In the genomic region with DNA sequence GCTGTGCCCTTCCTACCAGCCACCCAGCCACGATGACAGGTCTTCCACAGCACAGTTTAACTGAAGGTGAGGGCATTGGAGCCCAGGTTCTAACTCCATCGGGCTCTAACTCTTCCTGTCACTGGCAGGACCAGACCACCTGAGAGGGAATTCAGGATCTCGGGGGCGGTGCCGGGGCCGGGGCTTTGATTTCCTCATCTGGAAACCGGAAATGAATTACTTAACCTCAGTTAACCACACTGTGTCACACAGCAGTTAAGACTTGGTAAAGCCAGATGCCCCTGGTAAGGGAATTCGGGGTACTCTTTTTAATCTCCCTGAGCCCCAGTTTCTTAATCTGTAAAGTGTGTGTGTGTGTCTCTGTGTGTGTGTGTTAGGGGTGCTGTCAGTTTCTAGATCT, we compare ENCODE assay signal across 11 mouse cellular contexts.
DNase-seq lines count a peak whose midpoint lies in the region; ATAC-seq and TF ChIP-seq lines count a peak whose summit lies in the region.
"Had no signal": no experiment of that assay in that cellular context is flagged by ENCODE, and none has a peak within 500 bp of the region (broad histone marks: within the 10 kb centered on the region; RNA-seq: fewer than 3 reads in every experiment).

No protein-coding gene starts in this region.

- no peak overlapping the region for H3K4me3 ChIP-seq in gastrocnemius, adult 2 months
- H3K4me3 ChIP-seq in liver, postnatal 0 days (ENCODE audit: low read depth, low read length): no peak overlapping the region
- no peak overlapping the region for H3K4me3 ChIP-seq in liver, embryonic 11.5 days (ENCODE audit: low read depth, low read length)
- H3K4me3 ChIP-seq in macrophage (ENCODE audit: inconsistent target): no peak overlapping the region
- H3K4me3 ChIP-seq: heart, embryonic 10.5 days; hindbrain, embryonic 12.5 days had no signal

- TF ChIP-seq EP300 in liver, postnatal 0 days (IDR thresholded peaks at IDR 0.05; ENCODE audit: low read depth): no peak

- no peak for TF ChIP-seq CTCF in gastrocnemius, adult 2 months (IDR thresholded peaks at IDR 0.05)
- TF ChIP-seq CTCF in liver, postnatal 0 days (IDR thresholded peaks at IDR 0.05; ENCODE audit: low read depth): no peak

- DNase-seq in gastrocnemius, adult 2 months: no peak
- DNase-seq in gastrocnemius, postnatal 4 days (ENCODE audit: low spot score in 2 of 2): no peak
- DNase-seq in liver, postnatal 0 days: no peak
- no peak for DNase-seq in liver, embryonic 11.5 days (ENCODE audit: low spot score)
- peak; percentile 14 for DNase-seq in CD4-positive, CD25-positive, alpha-beta regulatory T cell, adult 2 months (ENCODE audit: low read depth, low spot score)
- no peak for DNase-seq in embryo, embryonic 11 days
- no peak for DNase-seq in right cerebral cortex, adult 18-20 months
- DNase-seq: cerebellum, postnatal 36 days had no signal

- 37% methylated on average over 8 of the region's 8 CpGs for WGBS in liver, postnatal 0 days (ENCODE audit: insufficient replicate concordance)
- 55% methylated on average over 8 of the region's 8 CpGs for WGBS in liver, embryonic 11.5 days
- 5% methylated on average over 8 of the region's 8 CpGs for WGBS in macrophage (ENCODE audit: missing documents)

- intact Hi-C loops in gastrocnemius, adult 2 months (cut with DNase I): loop anchor here (5.0 kb wide), 1 partner anchor 114 kb away; the partner anchor contains the start of gene Chst11

- no peak for ATAC-seq in liver, postnatal 0 days
- no peak for ATAC-seq in liver, embryonic 11.5 days (replicated peaks; ENCODE audit: low FRiP score)

- H3K79me2 ChIP-seq in macrophage (ENCODE audit: inconsistent target): no peaks in the 10 kb centered on the region

- no peaks in the 10 kb centered on the region for H3K9me3 ChIP-seq in liver, postnatal 0 days (ENCODE audit: low read length)
- no peaks in the 10 kb centered on the region for H3K9me3 ChIP-seq in liver, embryonic 11.5 days (ENCODE audit: control insufficient read depth, low read length)
- H3K9me3 ChIP-seq: heart, embryonic 10.5 days; hindbrain, embryonic 12.5 days had no signal

- H3K4me2 ChIP-seq in liver, postnatal 0 days (ENCODE audit: low read depth, low read length): peak overlapping the region; percentile 30; the same call in 1 of the 2 replicates
- H3K4me2 ChIP-seq in liver, embryonic 11.5 days: no peak overlapping the region
- H3K4me2 ChIP-seq: hindbrain, embryonic 12.5 days had no signal

- no peaks in the 10 kb centered on the region for H3K36me3 ChIP-seq in liver, postnatal 0 days (replicated peaks; ENCODE audit: insufficient read depth, low read length)
- H3K36me3 ChIP-seq in liver, embryonic 11.5 days (ENCODE audit: control insufficient read depth, insufficient read depth, low read length): no peaks in the 10 kb centered on the region
- H3K36me3 ChIP-seq in macrophage (ENCODE audit: inconsistent target): no peaks in the 10 kb centered on the region
- H3K36me3 ChIP-seq: heart, embryonic 10.5 days; hindbrain, embryonic 12.5 days had no signal

- peak overlapping the region; percentile 1; the same call in 1 of the 2 replicates for H3K27ac ChIP-seq in gastrocnemius, adult 2 months
- H3K27ac ChIP-seq in liver, postnatal 0 days (ENCODE audit: low read depth): no peak overlapping the region
- H3K27ac ChIP-seq in liver, embryonic 11.5 days (ENCODE audit: low read depth, low read length): no peak overlapping the region
- H3K27ac ChIP-seq in macrophage: peak overlapping the region; percentile 88
- H3K27ac ChIP-seq: heart, embryonic 10.5 days; hindbrain, embryonic 12.5 days had no signal

- H3K4me1 ChIP-seq in liver, postnatal 0 days (ENCODE audit: insufficient read depth): peaks cover 6% of the 10 kb centered on the region
- H3K4me1 ChIP-seq in liver, embryonic 11.5 days (replicated peaks; ENCODE audit: control insufficient read depth, insufficient read depth, low read length): no peaks in the 10 kb centered on the region; the same call in 1 of the 2 replicates

- no peak overlapping the region for H3K9ac ChIP-seq in liver, postnatal 0 days (replicated peaks)
- H3K9ac ChIP-seq in liver, embryonic 11.5 days (ENCODE audit: low read depth, low read length): no peak overlapping the region
- H3K9ac ChIP-seq: hindbrain, embryonic 12.5 days had no signal

- no peaks in the 10 kb centered on the region for H3K27me3 ChIP-seq in liver, postnatal 0 days (ENCODE audit: insufficient read depth, low read length)
- no peaks in the 10 kb centered on the region for H3K27me3 ChIP-seq in liver, embryonic 11.5 days (replicated peaks; ENCODE audit: control insufficient read depth, insufficient read depth, low read length)
- H3K27me3 ChIP-seq: hindbrain, embryonic 12.5 days had no signal

Comparison
In these comparisons a context has a peak if more than half of its experiments do, and no peak if none do; other contexts are left out.
1. H3K27ac ChIP-seq: peak in gastrocnemius, adult 2 months (single experiment) and macrophage (single experiment); none in liver, postnatal 0 days (single experiment) and liver, embryonic 11.5 days (single experiment).